10 mouse cellular contexts compared by ENCODE assay signal in genomic region chr3:51832985-51833384, GRCm38 (mm10).
DNase-seq lines count a peak whose midpoint lies in the region; ATAC-seq and TF ChIP-seq lines count a peak whose summit lies in the region.
"Had no signal": no experiment of that assay in that cellular context is flagged by ENCODE, and none has a peak within 500 bp of the region (broad histone marks: within the 10 kb centered on the region; RNA-seq: fewer than 3 reads in every experiment).

No protein-coding gene starts in this region.

- DNase-seq in kidney, postnatal 10 days, result peak; percentile 22
- no peak for DNase-seq in kidney, postnatal 36 days
- peak; percentile 42 for DNase-seq in Muller cell, postnatal 12 days (ENCODE audit: inconsistent ontology term)
- peak; percentile 78 for DNase-seq in forebrain, embryonic 14.5 days (ENCODE audit: low spot score)
- no peak for DNase-seq in right cerebral cortex, postnatal 36 days (ENCODE audit: low spot score in 2 of 2)
- DNase-seq in gastrocnemius, adult 2 months, result no peak

- 16% methylated on average over 15 of the region's 15 CpGs for WGBS in forebrain, embryonic 14.5 days
- 51% methylated on average over 15 of the region's 15 CpGs for WGBS in midbrain, embryonic 15.5 days

- peak; percentile 80 for ATAC-seq in forebrain, embryonic 14.5 days
- ATAC-seq in midbrain, embryonic 15.5 days (replicated peaks), result peak; percentile 42; the same call in 1 of the 2 replicates

- intact Hi-C loops in gastrocnemius, adult 2 months (cut with DNase I), result no loop called here

- H3K9me3 ChIP-seq in forebrain, embryonic 14.5 days (replicated peaks; ENCODE audit: control insufficient read depth, low read length), result no peaks in the 10 kb centered on the region
- no peaks in the 10 kb centered on the region for H3K9me3 ChIP-seq in midbrain, embryonic 15.5 days

- H3K36me3 ChIP-seq in forebrain, embryonic 14.5 days (ENCODE audit: control insufficient read depth, insufficient read depth, low read length), result no peaks in the 10 kb centered on the region
- H3K36me3 ChIP-seq in midbrain, embryonic 15.5 days (replicated peaks), result no peaks in the 10 kb centered on the region

- peak overlapping the region; percentile 61 for H3K27ac ChIP-seq in forebrain, embryonic 14.5 days (ENCODE audit: low read depth, low read length)
- peak overlapping the region; percentile 47; the same call in 1 of the 2 replicates for H3K27ac ChIP-seq in midbrain, embryonic 15.5 days
- H3K27ac ChIP-seq in gastrocnemius, adult 2 months, result no peak overlapping the region

- H3K4me1 ChIP-seq in forebrain, embryonic 14.5 days (ENCODE audit: control insufficient read depth, insufficient read depth, low read length), result peaks cover 7% of the 10 kb centered on the region
- peaks cover 11% of the 10 kb centered on the region for H3K4me1 ChIP-seq in midbrain, embryonic 15.5 days

- no peak overlapping the region for H3K4me3 ChIP-seq in forebrain, embryonic 14.5 days (ENCODE audit: low read depth, low read length)
- no peak overlapping the region for H3K4me3 ChIP-seq in midbrain, embryonic 15.5 days
- no peak overlapping the region for H3K4me3 ChIP-seq in gastrocnemius, adult 2 months
- H3K4me3 ChIP-seq: megakaryocyte, embryonic 14.5 days had no signal

- H3K27me3 ChIP-seq in forebrain, embryonic 14.5 days (replicated peaks; ENCODE audit: control insufficient read depth, insufficient read depth, low read length), result 0 out of 2 replicates have a peak, but pooled peaks cover 3% of the 10 kb centered on the region
- no peaks in the 10 kb centered on the region for H3K27me3 ChIP-seq in midbrain, embryonic 15.5 days (replicated peaks)
- H3K27me3 ChIP-seq: CH12.LX had no signal

- no peak for TF ChIP-seq CTCF in gastrocnemius, adult 2 months (IDR thresholded peaks at IDR 0.05)

- 0 out of 2 replicates have a peak overlapping the region, but pooled peaks have one; percentile 4 for H3K9ac ChIP-seq in forebrain, embryonic 14.5 days (ENCODE audit: low read length)
- H3K9ac ChIP-seq in midbrain, embryonic 15.5 days, result no peak overlapping the region

- peak overlapping the region; percentile 12; the same call in 1 of the 2 replicates for H3K4me2 ChIP-seq in forebrain, embryonic 14.5 days (ENCODE audit: low read length)
- no peak overlapping the region for H3K4me2 ChIP-seq in midbrain, embryonic 15.5 days
- H3K4me2 ChIP-seq: heart, embryonic 11.5 days had no signal

Comparison
In these comparisons a context has a peak if more than half of its experiments do, and no peak if none do; other contexts are left out.
1. DNase-seq: peak in kidney, postnatal 10 days (single experiment), Muller cell, postnatal 12 days (single experiment) and forebrain, embryonic 14.5 days (single experiment); none in kidney, postnatal 36 days (0 of 2), right cerebral cortex, postnatal 36 days (0 of 2) and gastrocnemius, adult 2 months (single experiment).